Mouse (Mus musculus) limb, embryonic 11.5 days (tissue): ENCODE measurements around the gene Kifap3. TPM values are rescaled to one million over a fixed set of nuclear protein-coding genes. Genes with fewer than 3 reads are reported as not detected.

Experiments used
- ATAC-seq: fragments of 200-750 bp; cut with Nextera tagmentation; 2 replicates; pipeline ENCODE4 v1.8.0; 2017; ENCODE audit warnings: low read depth; ENCODE audit not compliant: insufficient number of reproducible peaks, low FRiP score, low TSS enrichment
- DNase-seq: peaks from one replicate; pipeline ENCODE4 v3.0.0-alpha.2; 2015; ENCODE audit warnings: low spot score
- H3K27ac ChIP-seq: fragments of 300-500 bp; sonication (generic); replicated peaks from 2 replicates; pipeline ENCODE4 v1.5.1; 2014; ENCODE audit warnings: low read depth, mild to moderate bottlenecking, low read length
- H3K27me3 ChIP-seq: fragments of 300-500 bp; sonication (generic); 2 replicates; pipeline ENCODE4 v1.6.1; 2014; ENCODE audit warnings: mild to moderate bottlenecking, low read length, mixed read lengths; ENCODE audit not compliant: control insufficient read depth, insufficient read depth
- H3K36me3 ChIP-seq: fragments of 300-500 bp; sonication (generic); 2 replicates; pipeline ENCODE4 v1.6.1; 2014; ENCODE audit warnings: mild to moderate bottlenecking, low read length, moderate library complexity, mixed read lengths; ENCODE audit not compliant: control insufficient read depth, insufficient read depth
- H3K4me1 ChIP-seq: fragments of 300-500 bp; sonication (generic); 2 replicates; pipeline ENCODE4 v1.6.1; 2014; ENCODE audit warnings: low read length, mixed read lengths; ENCODE audit not compliant: control insufficient read depth, insufficient read depth
- H3K4me2 ChIP-seq: fragments of 300-500 bp; sonication (generic); 2 replicates; pipeline ENCODE4 v1.6.1; 2014; ENCODE audit warnings: low read depth, mild to moderate bottlenecking, moderate library complexity; ENCODE audit not compliant: severe bottlenecking
- H3K4me3 ChIP-seq: fragments of 300-500 bp; sonication (generic); 2 replicates; pipeline ENCODE4 v1.5.1; 2014; ENCODE audit warnings: low read depth, low read length
- H3K9ac ChIP-seq: fragments of 300-500 bp; sonication (generic); 2 replicates; pipeline ENCODE4 v1.6.1; 2014; ENCODE audit warnings: mild to moderate bottlenecking, low read length
- H3K9me3 ChIP-seq: fragments of 300-500 bp; sonication (generic); 2 replicates; pipeline ENCODE4 v1.6.1; 2016; ENCODE audit warnings: low read length; ENCODE audit not compliant: control insufficient read depth
- WGBS: fragments of 180-500 bp; shearing (Covaris S2); extraction: QIAGEN DNeasy Blood & Tissue Kit; methylation state at CpG from one replicate; pipeline ENCODE4 v1.1.7; 2014; 5-methylcytosine and 5-hydroxymethylcytosine counted together
- polyA plus RNA-seq: library from polyadenylated mRNA; unstranded; fragments of >200 nt; fragmentation: Nextera tagmentation; extraction: Ambion mirVana; gene quantifications from 2 replicates; pipeline ENCODE4 v1.2.1, GENCODE M21; 2014

Gene Kifap3
- polyA plus RNA-seq, 1 experiment from 2014 or later: 57.1 TPM

GRCm38 (mm10) chr1:163861538-163861937 lies 82.2 kb downstream of the Kifap3 start:
- H3K27me3 ChIP-seq: no peaks in the 10 kb centered on the region
- no peaks in the 10 kb centered on the region; the same call in 1 of the 2 replicates for H3K9me3 ChIP-seq
- H3K27ac ChIP-seq: no peak overlapping the region
- no peak overlapping the region for H3K4me3 ChIP-seq
- H3K4me2 ChIP-seq: no peak overlapping the region
- peaks cover 3% of the 10 kb centered on the region; the same call in 1 of the 2 replicates for H3K36me3 ChIP-seq
- no peak overlapping the region for H3K9ac ChIP-seq
- peaks cover 7% of the 10 kb centered on the region; the same call in 1 of the 2 replicates for H3K4me1 ChIP-seq
- no peak for ATAC-seq
- DNase-seq: no peak

- no peaks in the 10 kb centered on the region for H3K4me1 ChIP-seq
- no peaks in the 10 kb centered on the region for H3K36me3 ChIP-seq
- no peaks in the 10 kb centered on the region for H3K27me3 ChIP-seq
- ATAC-seq (no peak), DNase-seq (no peak)
- H3K4me2 ChIP-seq: no peak overlapping the region
- no peak overlapping the region for H3K4me3 ChIP-seq
- no peaks in the 10 kb centered on the region for H3K9me3 ChIP-seq
- no peak overlapping the region for H3K27ac ChIP-seq
- no peak overlapping the region for H3K9ac ChIP-seq
- 61% methylated on average over 3 of the region's 3 CpGs for WGBS
Measured at GRCm38 (mm10) chr1:163873158-163873557, 93.8 kb downstream of the Kifap3 start.

GRCm38 (mm10) chr1:163889629-163890028 lies 110.2 kb downstream of the Kifap3 start:
- ATAC-seq (no peak), DNase-seq (no peak)
- Histone ChIP-seq H3K4me1 (peaks cover 7% of the 10 kb centered on the region; the same call in 1 of the 2 replicates), H3K27me3 (no peaks in the 10 kb centered on the region), H3K27ac (no peak overlapping the region), H3K36me3 (no peaks in the 10 kb centered on the region), H3K9me3 (no peaks in the 10 kb centered on the region), H3K4me3 (no peak overlapping the region), H3K4me2 (no peak overlapping the region), H3K9ac (no peak overlapping the region)

DNA sequence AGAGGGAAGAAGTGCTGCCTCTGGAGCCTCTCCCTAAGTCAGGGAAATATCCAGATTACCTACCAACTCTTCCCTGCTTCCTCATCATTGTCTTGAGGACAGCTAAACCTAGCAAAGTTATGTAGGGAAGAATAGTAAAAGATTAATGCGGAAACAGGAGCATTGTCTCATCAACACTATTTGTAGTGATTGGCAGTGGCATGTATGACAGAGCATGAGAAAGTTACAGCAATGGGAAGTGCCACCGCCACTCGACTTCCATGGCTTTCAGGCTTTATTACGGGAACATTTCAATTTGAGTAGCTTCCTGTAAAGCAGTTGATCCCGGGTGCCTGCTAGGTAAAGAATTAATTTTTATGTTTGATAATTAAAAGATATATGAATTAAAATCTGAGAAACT lies 113.9 kb downstream of the Kifap3 start:
- ATAC-seq: no peak
- Histone ChIP-seq H3K4me3 (no peak overlapping the region), H3K27ac (no peak overlapping the region), H3K36me3 (no peaks in the 10 kb centered on the region), H3K9me3 (no peaks in the 10 kb centered on the region), H3K4me2 (no peak overlapping the region), H3K4me1 (peaks cover 22% of the 10 kb centered on the region; the same call in 1 of the 2 replicates), H3K27me3 (no peaks in the 10 kb centered on the region), H3K9ac (no peak overlapping the region)
- WGBS: 46% methylated on average over 5 of the region's 5 CpGs
- DNase-seq: no peak

DNA sequence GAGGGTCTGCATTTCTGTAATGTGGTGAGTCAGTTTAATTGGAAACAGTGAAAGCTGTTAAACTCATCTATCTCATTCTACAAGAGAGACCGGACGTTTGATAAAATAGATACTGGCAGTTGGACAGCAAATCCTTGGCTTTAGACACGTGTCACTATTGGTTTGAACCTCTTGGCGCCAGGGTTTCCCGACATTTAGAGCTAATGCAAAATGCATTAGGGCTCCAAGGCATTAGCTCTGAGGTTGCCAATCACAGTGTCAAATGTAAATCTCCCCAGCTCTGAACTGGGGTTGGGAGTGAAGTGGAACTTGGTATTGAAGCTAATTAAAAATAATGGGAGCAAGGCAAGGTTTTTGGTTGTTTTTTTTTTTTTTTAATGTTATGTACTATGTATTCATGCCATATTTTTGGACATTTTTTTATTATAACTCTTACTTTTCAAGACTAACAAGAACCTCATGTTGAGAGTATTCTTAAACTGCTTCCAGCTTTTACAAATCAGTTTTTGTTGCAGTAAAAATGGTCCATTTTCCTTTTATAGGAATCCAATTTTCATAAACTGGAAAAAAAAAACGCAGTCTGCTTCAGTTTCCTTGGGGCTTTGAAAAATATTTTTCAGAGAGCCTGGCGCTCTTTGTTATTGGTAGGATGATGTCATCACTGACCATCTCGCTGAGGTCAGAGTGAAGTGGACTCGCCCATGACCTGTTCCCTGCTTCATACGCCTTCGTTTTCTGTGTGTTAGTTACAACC lies 114.6 kb downstream of the Kifap3 start:
- DNase-seq (no peak), ATAC-seq (no peak)
- Histone ChIP-seq H3K27ac (no peak overlapping the region), H3K9ac (no peak overlapping the region), H3K4me2 (no peak overlapping the region), H3K4me3 (no peak overlapping the region), H3K27me3 (no peaks in the 10 kb centered on the region), H3K4me1 (peaks cover 25% of the 10 kb centered on the region; the same call in 1 of the 2 replicates), H3K36me3 (no peaks in the 10 kb centered on the region), H3K9me3 (no peaks in the 10 kb centered on the region)
- 53% methylated on average over 11 of the region's 11 CpGs for WGBS

DNA sequence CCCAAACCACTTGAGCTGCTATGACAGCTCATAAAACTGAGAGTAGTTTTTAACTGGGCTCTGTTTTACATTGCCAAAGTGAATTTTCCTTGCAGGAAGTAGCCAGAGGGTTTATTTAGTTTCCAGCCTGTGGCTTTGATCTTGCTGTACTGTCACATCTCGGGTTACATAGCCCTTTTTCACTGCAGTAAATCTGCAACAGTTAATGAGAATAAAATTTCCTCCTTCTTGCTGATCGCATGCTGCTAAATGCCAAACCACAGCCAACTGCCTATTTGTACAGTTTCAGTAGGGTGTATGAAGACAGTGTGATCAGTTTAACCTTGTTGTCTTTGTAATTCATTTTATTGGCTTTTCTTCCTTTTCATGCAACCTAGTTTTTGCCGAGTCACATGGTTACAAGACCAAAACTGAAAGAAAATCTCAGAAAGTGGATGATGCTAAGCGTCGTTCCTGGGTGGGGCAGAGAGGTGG lies 118.9 kb downstream of the Kifap3 start:
- Histone ChIP-seq H3K36me3 (no peaks in the 10 kb centered on the region), H3K4me1 (peaks cover 29% of the 10 kb centered on the region; the same call in 1 of the 2 replicates), H3K4me2 (no peak overlapping the region), H3K27me3 (no peaks in the 10 kb centered on the region), H3K27ac (peak overlapping the region; percentile 67; the same call in 1 of the 2 replicates), H3K4me3 (no peak overlapping the region), H3K9me3 (no peaks in the 10 kb centered on the region), H3K9ac (no peak overlapping the region)
- 6% methylated on average over 5 of the region's 5 CpGs for WGBS
- DNase-seq (peak; percentile 62), ATAC-seq (peak; percentile 86)

- peaks cover 23% of the 10 kb centered on the region; the same call in 1 of the 2 replicates for H3K4me1 ChIP-seq
- WGBS: 86% methylated on average over 2 of the region's 2 CpGs
Measured at GRCm38 (mm10) chr1:163899575-163899974, 120.2 kb downstream of the Kifap3 start.

GRCm38 (mm10) chr1:163900168-163900567 lies 120.8 kb downstream of the Kifap3 start:
- no peak overlapping the region for H3K4me3 ChIP-seq
- ATAC-seq (no peak), DNase-seq (no peak)
- H3K9ac ChIP-seq: no peak overlapping the region
- WGBS: 90% methylated on average over 2 of the region's 2 CpGs
- no peaks in the 10 kb centered on the region for H3K9me3 ChIP-seq
- no peaks in the 10 kb centered on the region for H3K27me3 ChIP-seq
- no peak overlapping the region for H3K4me2 ChIP-seq
- H3K4me1 ChIP-seq: peaks cover 18% of the 10 kb centered on the region; the same call in 1 of the 2 replicates
- no peaks in the 10 kb centered on the region for H3K36me3 ChIP-seq
- H3K27ac ChIP-seq: no peak overlapping the region

More at GRCm38 (mm10) chr1:163899575-163899974, 120.2 kb downstream of the Kifap3 start:
- Histone ChIP-seq H3K27me3 (no peaks in the 10 kb centered on the region), H3K9me3 (no peaks in the 10 kb centered on the region), H3K36me3 (no peaks in the 10 kb centered on the region), H3K9ac (no peak overlapping the region), H3K4me2 (no peak overlapping the region), H3K27ac (no peak overlapping the region), H3K4me3 (no peak overlapping the region)
- DNase-seq: no peak
- no peak for ATAC-seq
